Mouse (Mus musculus) retina, embryonic 14.5 days (tissue): ENCODE data around the gene Cplx1.

Experiments
- DNase-seq: peaks from one replicate; pipeline ENCODE4 v3.0.0-alpha.2; 2015; ENCODE audit warnings: low spot score

Gene Cplx1

GRCm38 (mm10) chr5:108549489-108550206 lies at the start of gene Cplx1:
Cplx1 (minus strand) TSS chr5:108550024.
- peak; percentile 70 for DNase-seq

GRCm38 (mm10) chr5:108581361-108581891 lies 31.6 kb upstream of the Cplx1 start:
- no peak for DNase-seq

GRCm38 (mm10) chr5:108573054-108573453 lies 23.2 kb upstream of the Cplx1 start:
- DNase-seq, result no peak

- no peak for DNase-seq
Observed at GRCm38 (mm10) chr5:108570991-108571390, 21.2 kb upstream of the Cplx1 start.

GRCm38 (mm10) chr5:108567104-108567503 lies 17.3 kb upstream of the Cplx1 start:
- no peak for DNase-seq

GRCm38 (mm10) chr5:108566523-108566922 lies 16.7 kb upstream of the Cplx1 start:
- no peak for DNase-seq

- DNase-seq, result no peak
Observed at GRCm38 (mm10) chr5:108565381-108565780, 15.6 kb upstream of the Cplx1 start.

- no peak for DNase-seq
Observed at GRCm38 (mm10) chr5:108564346-108564745, 14.5 kb upstream of the Cplx1 start.

- no peak for DNase-seq
Observed at GRCm38 (mm10) chr5:108562483-108562882, 12.7 kb upstream of the Cplx1 start.

- no peak for DNase-seq
Observed at GRCm38 (mm10) chr5:108556986-108557385, 7.2 kb upstream of the Cplx1 start.

- no peak for DNase-seq
Observed at GRCm38 (mm10) chr5:108554041-108554440, 4.2 kb upstream of the Cplx1 start.

- peak; percentile 31 for DNase-seq
Observed at GRCm38 (mm10) chr5:108550207-108550594, 377 bp upstream of the Cplx1 start.

- no peak for DNase-seq
Observed at GRCm38 (mm10) chr5:108549137-108549488, 711 bp downstream of the Cplx1 start.

- no peak for DNase-seq
Observed at GRCm38 (mm10) chr5:108547636-108548035, 2.2 kb downstream of the Cplx1 start.

- no peak for DNase-seq
Observed at GRCm38 (mm10) chr5:108543516-108544291, 6.1 kb downstream of the Cplx1 start.

GRCm38 (mm10) chr5:108534188-108534587 lies 15.6 kb downstream of the Cplx1 start:
- DNase-seq, result no peak

- DNase-seq, result no peak
Observed at GRCm38 (mm10) chr5:108522597-108522996, 27.2 kb downstream of the Cplx1 start.

- DNase-seq, result no peak
Observed at GRCm38 (mm10) chr5:108521896-108522295, 27.9 kb downstream of the Cplx1 start.

GRCm38 (mm10) chr5:108521016-108521415 lies 28.8 kb downstream of the Cplx1 start:
- no peak for DNase-seq

GRCm38 (mm10) chr5:108520153-108520552 lies 29.7 kb downstream of the Cplx1 start:
- DNase-seq, result no peak

GRCm38 (mm10) chr5:108518951-108519350 lies 30.9 kb downstream of the Cplx1 start:
- DNase-seq, result no peak

- DNase-seq, result no peak
Observed at GRCm38 (mm10) chr5:108518106-108518885, 31.5 kb downstream of the Cplx1 start.
